Mouse (Mus musculus): ENCODE measurements around the gene Mrpl33. TPM values are rescaled to one million over a fixed set of nuclear protein-coding genes. Genes with fewer than 3 reads are reported as not detected.
A peak's percentile ranks its signal among the peaks of the same experiment; 100 is the strongest.
"Not testable (repeated sequence)": the region's sequence is repeated elsewhere in the genome, so short reads cannot be mapped to it uniquely, and the experiment has no call there.

Gene Mrpl33
- polyA plus RNA-seq, 1 experiment from 2014 or later, result 334 TPM

GRCm38 (mm10) chr5:31585526-31585925 lies 11.2 kb upstream of the Mrpl33 start:
- no peak overlapping the region for H3K9ac ChIP-seq (ENCODE audit: low read length)
- DNase-seq (ENCODE audit: low spot score) (no peak), ATAC-seq (replicated peaks; ENCODE audit: low FRiP score, low TSS enrichment, low read depth) (no peak)
- WGBS, result 93% methylated on average over 4 of the region's 4 CpGs
- 0 out of 2 replicates have a peak, but pooled peaks cover 2% of the 10 kb centered on the region for H3K4me1 ChIP-seq (replicated peaks; ENCODE audit: control insufficient read depth, insufficient read depth, low read length)
- H3K27ac ChIP-seq (ENCODE audit: low read depth), result no peak overlapping the region
- H3K4me3 ChIP-seq (ENCODE audit: low read depth, low read length), result no peak overlapping the region
- H3K4me2 ChIP-seq (ENCODE audit: low read length), result no peak overlapping the region
- H3K36me3 ChIP-seq (ENCODE audit: control insufficient read depth, insufficient read depth, low read length), result no peaks in the 10 kb centered on the region
- peaks cover 5% of the 10 kb centered on the region; the same call in 1 of the 2 replicates for H3K9me3 ChIP-seq (ENCODE audit: control insufficient read depth, low read length)
- no peaks in the 10 kb centered on the region for H3K27me3 ChIP-seq (replicated peaks; ENCODE audit: control insufficient read depth, insufficient read depth, low read length)

- DNase-seq (ENCODE audit: low spot score), result no peak
- WGBS, result 84% methylated on average over 2 of the region's 2 CpGs
These were observed 8.7 kb upstream of the Mrpl33 start for GRCm38 (mm10) chr5:31588016-31588415.

GRCm38 (mm10) chr5:31588672-31589071 lies 8.1 kb upstream of the Mrpl33 start:
- H3K9ac ChIP-seq (ENCODE audit: low read length); H3K4me1 ChIP-seq (replicated peaks; ENCODE audit: control insufficient read depth, insufficient read depth, low read length); H3K36me3 ChIP-seq (ENCODE audit: control insufficient read depth, insufficient read depth, low read length); ATAC-seq (replicated peaks; ENCODE audit: low FRiP score, low TSS enrichment, low read depth); H3K4me3 ChIP-seq (ENCODE audit: low read depth, low read length); H3K27ac ChIP-seq (ENCODE audit: low read depth); DNase-seq (ENCODE audit: low spot score); H3K9me3 ChIP-seq (ENCODE audit: control insufficient read depth, low read length); H3K4me2 ChIP-seq (ENCODE audit: low read length); H3K27me3 ChIP-seq (replicated peaks; ENCODE audit: control insufficient read depth, insufficient read depth, low read length): not testable (repeated sequence)
- WGBS, result 84% methylated on average over 8 of the region's 8 CpGs

More at GRCm38 (mm10) chr5:31588016-31588415, 8.7 kb upstream of the Mrpl33 start:
- Histone ChIP-seq H3K36me3 (ENCODE audit: control insufficient read depth, insufficient read depth, low read length) (no peaks in the 10 kb centered on the region), H3K9me3 (ENCODE audit: control insufficient read depth, low read length) (peaks cover 5% of the 10 kb centered on the region; the same call in 1 of the 2 replicates), H3K27me3 (replicated peaks; ENCODE audit: control insufficient read depth, insufficient read depth, low read length) (no peaks in the 10 kb centered on the region), H3K27ac (ENCODE audit: low read depth) (no peak overlapping the region), H3K4me1 (replicated peaks; ENCODE audit: control insufficient read depth, insufficient read depth, low read length) (0 out of 2 replicates have a peak, but pooled peaks cover 2% of the 10 kb centered on the region), H3K4me2 (ENCODE audit: low read length) (no peak overlapping the region), H3K4me3 (ENCODE audit: low read depth, low read length) (no peak overlapping the region), H3K9ac (ENCODE audit: low read length) (no peak overlapping the region)
- no peak for ATAC-seq (replicated peaks; ENCODE audit: low FRiP score, low TSS enrichment, low read depth)

- no peaks in the 10 kb centered on the region for H3K36me3 ChIP-seq (ENCODE audit: control insufficient read depth, insufficient read depth, low read length)
- H3K4me2 ChIP-seq (ENCODE audit: low read length), result no peak overlapping the region
- no peak overlapping the region for H3K4me3 ChIP-seq (ENCODE audit: low read depth, low read length)
- H3K9ac ChIP-seq (ENCODE audit: low read length), result no peak overlapping the region
- ATAC-seq (replicated peaks; ENCODE audit: low FRiP score, low TSS enrichment, low read depth) (peak; percentile 70; the same call in 1 of the 2 replicates), DNase-seq (ENCODE audit: low spot score) (no peak)
- H3K27ac ChIP-seq (ENCODE audit: low read depth), result peak overlapping the region; percentile 45; the same call in 1 of the 2 replicates
- no peaks in the 10 kb centered on the region for H3K27me3 ChIP-seq (replicated peaks; ENCODE audit: control insufficient read depth, insufficient read depth, low read length)
- 0 out of 2 replicates have a peak, but pooled peaks cover 2% of the 10 kb centered on the region for H3K4me1 ChIP-seq (replicated peaks; ENCODE audit: control insufficient read depth, insufficient read depth, low read length)
- WGBS, result 55% methylated on average over 14 of the region's 14 CpGs
- 0 out of 2 replicates have a peak, but pooled peaks cover 2% of the 10 kb centered on the region for H3K9me3 ChIP-seq (ENCODE audit: control insufficient read depth, low read length)
These were observed 6.9 kb upstream of the Mrpl33 start for GRCm38 (mm10) chr5:31589711-31590319.

- H3K27ac ChIP-seq (ENCODE audit: low read depth), result no peak overlapping the region
- H3K4me1 ChIP-seq (replicated peaks; ENCODE audit: control insufficient read depth, insufficient read depth, low read length), result 0 out of 2 replicates have a peak, but pooled peaks cover 2% of the 10 kb centered on the region
- H3K4me3 ChIP-seq (ENCODE audit: low read depth, low read length), result no peak overlapping the region
- DNase-seq (ENCODE audit: low spot score) (no peak), ATAC-seq (replicated peaks; ENCODE audit: low FRiP score, low TSS enrichment, low read depth) (no peak)
- H3K4me2 ChIP-seq (ENCODE audit: low read length), result no peak overlapping the region
- H3K9me3 ChIP-seq (ENCODE audit: control insufficient read depth, low read length), result 0 out of 2 replicates have a peak, but pooled peaks cover 2% of the 10 kb centered on the region
- H3K36me3 ChIP-seq (ENCODE audit: control insufficient read depth, insufficient read depth, low read length), result no peaks in the 10 kb centered on the region
- no peaks in the 10 kb centered on the region for H3K27me3 ChIP-seq (replicated peaks; ENCODE audit: control insufficient read depth, insufficient read depth, low read length)
- WGBS, result 89% methylated on average over 7 of the region's 7 CpGs
- H3K9ac ChIP-seq (ENCODE audit: low read length), result no peak overlapping the region
These were observed 5.6 kb upstream of the Mrpl33 start for GRCm38 (mm10) chr5:31591122-31591521.

GRCm38 (mm10) chr5:31595868-31596267 lies 867 bp upstream of the Mrpl33 start:
- Histone ChIP-seq H3K27ac (ENCODE audit: low read depth) (no peak overlapping the region), H3K9ac (ENCODE audit: low read length) (no peak overlapping the region)

GRCm38 (mm10) chr5:31597430-31597944 lies 752 bp downstream of the Mrpl33 start:
- Histone ChIP-seq H3K9ac (ENCODE audit: low read length) (no peak overlapping the region; the same call in 1 of the 2 replicates), H3K4me3 (ENCODE audit: low read depth, low read length) (peak overlapping the region; percentile 30), H3K27ac (ENCODE audit: low read depth) (no peak overlapping the region), H3K36me3 (ENCODE audit: control insufficient read depth, insufficient read depth, low read length) (no peaks in the 10 kb centered on the region), H3K4me1 (replicated peaks; ENCODE audit: control insufficient read depth, insufficient read depth, low read length) (peaks cover 14% of the 10 kb centered on the region), H3K4me2 (ENCODE audit: low read length) (peak overlapping the region; percentile 71), H3K9me3 (ENCODE audit: control insufficient read depth, low read length) (no peaks in the 10 kb centered on the region), H3K27me3 (replicated peaks; ENCODE audit: control insufficient read depth, insufficient read depth, low read length) (no peaks in the 10 kb centered on the region)
- ATAC-seq (replicated peaks; ENCODE audit: low FRiP score, low TSS enrichment, low read depth) (no peak), DNase-seq (ENCODE audit: low spot score) (no peak)
- 69% methylated on average over 6 of the region's 6 CpGs for WGBS

More at GRCm38 (mm10) chr5:31595868-31596267, 867 bp upstream of the Mrpl33 start:
- Histone ChIP-seq H3K27me3 (replicated peaks; ENCODE audit: control insufficient read depth, insufficient read depth, low read length) (no peaks in the 10 kb centered on the region), H3K4me1 (replicated peaks; ENCODE audit: control insufficient read depth, insufficient read depth, low read length) (peaks cover 11% of the 10 kb centered on the region), H3K4me3 (ENCODE audit: low read depth, low read length) (no peak overlapping the region), H3K9me3 (ENCODE audit: control insufficient read depth, low read length) (no peaks in the 10 kb centered on the region), H3K4me2 (ENCODE audit: low read length) (no peak overlapping the region), H3K36me3 (ENCODE audit: control insufficient read depth, insufficient read depth, low read length) (no peaks in the 10 kb centered on the region)
- DNase-seq (ENCODE audit: low spot score), result no peak
- no peak for ATAC-seq (replicated peaks; ENCODE audit: low FRiP score, low TSS enrichment, low read depth)
- 60% methylated on average over 4 of the region's 4 CpGs for WGBS

- H3K9me3 ChIP-seq (ENCODE audit: control insufficient read depth, low read length), result no peaks in the 10 kb centered on the region
- no peaks in the 10 kb centered on the region for H3K27me3 ChIP-seq (replicated peaks; ENCODE audit: control insufficient read depth, insufficient read depth, low read length)
- no peak overlapping the region for H3K27ac ChIP-seq (ENCODE audit: low read depth)
- no peak for DNase-seq (ENCODE audit: low spot score)
- peaks cover 14% of the 10 kb centered on the region for H3K4me1 ChIP-seq (replicated peaks; ENCODE audit: control insufficient read depth, insufficient read depth, low read length)
- no peak overlapping the region for H3K4me3 ChIP-seq (ENCODE audit: low read depth, low read length)
- H3K36me3 ChIP-seq (ENCODE audit: control insufficient read depth, insufficient read depth, low read length), result no peaks in the 10 kb centered on the region
- no peak overlapping the region for H3K9ac ChIP-seq (ENCODE audit: low read length)
- H3K4me2 ChIP-seq (ENCODE audit: low read length), result no peak overlapping the region
- no peak for ATAC-seq (replicated peaks; ENCODE audit: low FRiP score, low TSS enrichment, low read depth)
- WGBS, result 80% methylated on average over 7 of the region's 7 CpGs
These were observed 1.4 kb downstream of the Mrpl33 start for GRCm38 (mm10) chr5:31598121-31598520.
